Mouse (Mus musculus): ENCODE data around the gene Rbm43. TPM values are rescaled to one million over a fixed set of nuclear protein-coding genes. Genes with fewer than 3 reads are reported as not detected.
"Not testable (repeated sequence)": the region's sequence is repeated elsewhere in the genome, so short reads cannot be mapped to it uniquely, and the experiment has no call there.

The Rbm43 gene
- total RNA-seq, 2 experiments from 2014 or later, result 8.1 to 8.6 TPM

- intact Hi-C loops (cut with DNase I), result loop anchor here (5.0 to 10.0 kb wide), 2 partner anchors 104 to 141 kb away; partner anchors contain the start of genes Rif1 and Tnfaip6
- DNase-seq, result no peak
These were observed 3.7 kb downstream of the Rbm43 start for GRCm38 (mm10) chr2:51931241-51931640.

- intact Hi-C loops (cut with DNase I), result loop anchor here (1.0 to 5.0 kb wide), 2 partner anchors 83 to 1609 kb away; no protein-coding TSS in a partner anchor
- DNase-seq, result peak; percentile 80 to 89
These were observed 19.9 kb downstream of the Rbm43 start for GRCm38 (mm10) chr2:51914944-51915680.

GRCm38 (mm10) chr2:51914532-51914931 lies 20.4 kb downstream of the Rbm43 start:
- DNase-seq, result peak in 1 of 2 experiments; percentile 18
- intact Hi-C loops (cut with DNase I), result no loop called here

DNA sequence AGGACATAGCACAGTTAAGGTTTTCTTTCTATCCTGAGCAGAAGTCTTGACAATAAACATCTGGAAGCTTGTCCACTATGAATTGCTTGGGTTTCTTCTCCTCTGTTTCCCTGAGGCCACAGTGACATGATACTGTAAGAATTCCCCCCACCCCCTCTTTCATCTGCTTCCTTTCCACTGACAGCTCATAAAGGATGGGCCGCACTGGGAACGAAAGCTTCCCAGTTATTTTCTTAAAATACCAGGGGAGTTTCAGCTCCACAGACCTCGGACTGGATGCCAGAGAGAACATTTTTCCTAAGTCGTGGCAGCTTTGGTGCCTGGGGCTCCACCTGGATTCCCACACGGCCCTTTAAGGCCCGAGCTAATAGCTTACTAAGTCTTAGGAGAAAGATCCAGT lies 22.2 kb downstream of the Rbm43 start:
- peak in 1 of 2 experiments; percentile 25 for DNase-seq
- intact Hi-C loops (cut with DNase I), result no loop called here

GRCm38 (mm10) chr2:51911864-51912263 lies 23.1 kb downstream of the Rbm43 start:
- no peak for DNase-seq
- intact Hi-C loops (cut with DNase I), result no loop called here

- intact Hi-C loops (cut with DNase I), result no loop called here
- DNase-seq, result no peak
These were observed 27.3 kb downstream of the Rbm43 start for GRCm38 (mm10) chr2:51907538-51908110.

- DNase-seq, result no peak
- intact Hi-C loops (cut with DNase I), result no loop called here
These were observed 29.3 kb downstream of the Rbm43 start for GRCm38 (mm10) chr2:51905637-51906036.

GRCm38 (mm10) chr2:51892411-51892901 lies 42.5 kb downstream of the Rbm43 start:
- DNase-seq, result no peak
- intact Hi-C loops (cut with DNase I), result no loop called here

DNA sequence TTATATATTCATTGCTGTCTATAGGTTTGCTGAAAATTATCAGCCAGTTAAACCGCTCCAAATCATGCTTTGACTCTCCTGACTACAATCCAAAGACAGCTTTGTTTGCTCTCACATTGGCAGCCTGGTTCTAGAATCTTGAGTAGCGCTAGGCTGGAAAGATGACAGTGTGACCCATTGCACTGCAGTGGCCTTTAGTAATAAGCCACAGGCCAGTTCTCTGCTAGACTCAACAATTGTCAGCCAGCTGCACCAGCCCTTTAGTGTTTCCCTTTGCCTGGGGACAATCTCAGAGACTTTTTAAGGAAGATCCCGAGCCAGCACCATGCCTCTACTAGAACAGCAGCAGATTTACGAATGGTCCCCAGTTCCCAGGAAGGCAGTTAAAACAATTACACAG lies 44.0 kb downstream of the Rbm43 start:
- intact Hi-C loops (cut with DNase I), result no loop called here
- no peak for DNase-seq

DNA sequence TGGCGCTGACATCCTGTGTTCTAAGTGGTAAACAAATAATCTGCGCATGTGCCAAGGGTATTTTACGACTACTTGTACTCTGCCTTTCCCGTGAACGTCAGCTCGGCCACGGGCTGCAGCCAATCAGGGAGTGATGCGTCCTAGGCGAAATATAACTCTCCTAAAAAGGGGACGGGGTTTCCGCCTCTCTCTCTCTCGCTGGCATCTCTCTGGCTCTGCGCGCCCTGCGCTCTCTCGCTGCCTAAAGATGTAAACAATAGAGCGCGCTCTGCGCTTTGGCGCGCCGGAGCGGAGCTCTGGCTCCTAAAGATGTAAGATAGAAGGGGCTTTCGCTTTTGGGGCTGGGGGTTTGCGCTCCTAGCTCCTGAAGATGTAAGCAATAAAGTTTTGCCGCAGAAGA lies 44.8 kb downstream of the Rbm43 start:
- DNase-seq; intact Hi-C loops (cut with DNase I): not testable (repeated sequence)

GRCm38 (mm10) chr2:51880143-51880542 lies 54.8 kb downstream of the Rbm43 start:
- intact Hi-C loops (cut with DNase I), result no loop called here
- DNase-seq, result no peak

Other genes starting within 250 kb of the Rbm43 start
- gene Nmi, start 38.3 kb upstream of the Rbm43 start, total RNA-seq (2021), result 1 to 10 TPM; 6.2 to 8.0 TPM
- 1 to 10 TPM; 1.9 to 2.6 TPM for gene Tnfaip6, start 102.8 kb upstream of the Rbm43 start, total RNA-seq (2021)
- 10 to 100 TPM; 24.4 to 32.7 TPM for gene Rif1, start 137.7 kb upstream of the Rbm43 start, total RNA-seq (2021)